Mouse (Mus musculus): ENCODE data around the gene Hspa2.

GRCm38 (mm10) chr12:76405183-76405970 lies 1.4 kb downstream of the Hspa2 start:
- TF ChIP-seq CTCF (IDR thresholded peaks at IDR 0.05; ENCODE audit: low read depth) (peak; percentile 32), EP300 (optimal IDR thresholded peaks at IDR 0.05) (no peak)

Data from stomach, postnatal 0 days (tissue).